Mouse (Mus musculus) intestine, embryonic 15.5 days (tissue): ENCODE measurements at regions not wholly inside any gene's neighbourhood (a gene's known extent, or its start where the extent isn't known, plus 50 kb on each side); places are given as distances from the start of the nearest gene placed in this dataset.

Source experiments
- ATAC-seq: fragments of 200-750 bp; cut with Nextera tagmentation; 2 replicates; pipeline ENCODE4 v1.8.0; 2017; ENCODE audit warnings: moderate TSS enrichment, moderate library complexity
- H3K27ac ChIP-seq: fragments of 300-500 bp; sonication (generic); 2 replicates; pipeline ENCODE4 v1.5.1; 2015; ENCODE audit warnings: mild to moderate bottlenecking, inconsistent platforms
- H3K27me3 ChIP-seq: fragments of 300-500 bp; sonication (generic); replicated peaks from 2 replicates; pipeline ENCODE4 v1.6.1; 2015; ENCODE audit warnings: inconsistent platforms
- H3K36me3 ChIP-seq: fragments of 300-500 bp; sonication (generic); 2 replicates; pipeline ENCODE4 v1.6.1; 2015; ENCODE audit warnings: inconsistent platforms
- H3K4me1 ChIP-seq: fragments of 300-500 bp; sonication (generic); replicated peaks from 2 replicates; pipeline ENCODE4 v1.6.1; 2015; ENCODE audit warnings: inconsistent platforms
- H3K4me2 ChIP-seq: fragments of 300-500 bp; sonication (generic); replicated peaks from 2 replicates; pipeline ENCODE4 v1.6.1; 2015; ENCODE audit warnings: mild to moderate bottlenecking, inconsistent platforms
- H3K4me3 ChIP-seq: fragments of 300-500 bp; sonication (generic); replicated peaks from 2 replicates; pipeline ENCODE4 v1.5.1; 2015; ENCODE audit warnings: inconsistent platforms
- H3K9ac ChIP-seq: fragments of 300-500 bp; sonication (generic); 2 replicates; pipeline ENCODE4 v1.6.1; 2015; ENCODE audit warnings: inconsistent platforms
- H3K9me3 ChIP-seq: fragments of 300-500 bp; sonication (generic); 2 replicates; pipeline ENCODE4 v1.6.1; 2016; ENCODE audit warnings: inconsistent platforms
- WGBS: fragments of 180-500 bp; shearing (Covaris S2); methylation state at CpG from one replicate; pipeline ENCODE4 v1.1.7; 2015; 5-methylcytosine and 5-hydroxymethylcytosine counted together

GRCm38 (mm10) chr13:28730059-28730580, 223.4 kb downstream of the Sox4 start:
- Histone ChIP-seq H3K4me3 (no peak overlapping the region), H3K27me3 (no peaks in the 10 kb centered on the region), H3K9me3 (no peaks in the 10 kb centered on the region), H3K4me1 (no peaks in the 10 kb centered on the region), H3K27ac (no peak overlapping the region), H3K4me2 (no peak overlapping the region), H3K36me3 (no peaks in the 10 kb centered on the region), H3K9ac (no peak overlapping the region)
- ATAC-seq: no peak
- 91% methylated on average over 8 of the region's 8 CpGs for WGBS

DNA sequence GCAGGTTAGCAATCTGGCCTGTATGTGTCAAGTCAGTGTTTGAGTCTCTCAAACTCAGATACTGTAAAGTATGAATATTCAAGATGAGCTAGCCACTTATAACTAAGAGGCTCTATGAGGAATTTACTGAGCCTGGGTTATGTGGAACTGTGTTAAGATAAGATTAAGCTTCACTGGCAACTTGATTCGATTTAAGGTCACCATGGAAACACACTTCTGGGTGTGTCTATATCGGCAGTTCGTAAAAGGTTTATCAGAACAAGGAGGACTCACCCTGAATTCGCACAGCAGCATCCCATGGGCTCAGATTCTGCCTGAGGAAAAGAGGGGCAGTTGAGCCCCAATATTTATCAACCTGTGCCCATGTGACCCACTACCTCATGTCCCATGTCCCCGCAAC, 224.7 kb downstream of the Sox4 start:
- Histone ChIP-seq H3K27ac (no peak overlapping the region), H3K9ac (no peak overlapping the region), H3K4me1 (no peaks in the 10 kb centered on the region), H3K4me3 (no peak overlapping the region), H3K36me3 (no peaks in the 10 kb centered on the region), H3K9me3 (no peaks in the 10 kb centered on the region), H3K4me2 (no peak overlapping the region), H3K27me3 (no peaks in the 10 kb centered on the region)
- WGBS: 61% methylated on average over 5 of the region's 5 CpGs
- ATAC-seq: 0 out of 2 replicates have a peak, but pooled peaks have one; percentile 34

DNA sequence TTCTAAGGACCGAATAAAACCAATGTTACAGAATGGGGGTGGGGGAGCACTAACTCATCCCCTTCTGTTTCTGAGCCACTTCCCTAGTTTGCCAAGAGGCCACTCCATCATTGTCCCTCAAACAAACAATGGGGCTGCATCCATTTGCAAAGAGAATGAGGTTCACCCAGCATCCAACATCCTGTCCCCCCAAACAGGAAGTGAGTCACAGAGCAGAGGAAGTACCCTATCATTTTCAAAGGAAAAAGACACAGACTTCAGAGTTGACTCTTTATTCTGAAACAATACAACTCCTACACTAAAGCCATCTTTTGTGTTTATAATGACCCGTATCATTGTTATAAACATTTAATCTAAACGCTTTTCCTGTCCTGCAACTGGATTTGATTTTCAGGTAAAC, 229.2 kb downstream of the Sox4 start:
- Histone ChIP-seq H3K36me3 (no peaks in the 10 kb centered on the region), H3K27ac (no peak overlapping the region), H3K9me3 (no peaks in the 10 kb centered on the region), H3K4me1 (peaks cover 3% of the 10 kb centered on the region; the same call in 1 of the 2 replicates), H3K9ac (no peak overlapping the region), H3K4me2 (no peak overlapping the region), H3K27me3 (no peaks in the 10 kb centered on the region), H3K4me3 (no peak overlapping the region)
- WGBS: 60% methylated on average over 3 of the region's 3 CpGs
- no peak for ATAC-seq

GRCm38 (mm10) chr13:28722074-28722473, 231.4 kb downstream of the Sox4 start:
- no peaks in the 10 kb centered on the region for H3K36me3 ChIP-seq
- peaks cover 11% of the 10 kb centered on the region for H3K4me1 ChIP-seq
- no peaks in the 10 kb centered on the region for H3K27me3 ChIP-seq
- H3K9me3 ChIP-seq: no peaks in the 10 kb centered on the region
- 81% methylated on average over 2 of the region's 2 CpGs for WGBS
- no peak overlapping the region for H3K4me2 ChIP-seq
- no peak overlapping the region for H3K4me3 ChIP-seq
- no peak overlapping the region for H3K27ac ChIP-seq
- H3K9ac ChIP-seq: no peak overlapping the region
- no peak for ATAC-seq

DNA sequence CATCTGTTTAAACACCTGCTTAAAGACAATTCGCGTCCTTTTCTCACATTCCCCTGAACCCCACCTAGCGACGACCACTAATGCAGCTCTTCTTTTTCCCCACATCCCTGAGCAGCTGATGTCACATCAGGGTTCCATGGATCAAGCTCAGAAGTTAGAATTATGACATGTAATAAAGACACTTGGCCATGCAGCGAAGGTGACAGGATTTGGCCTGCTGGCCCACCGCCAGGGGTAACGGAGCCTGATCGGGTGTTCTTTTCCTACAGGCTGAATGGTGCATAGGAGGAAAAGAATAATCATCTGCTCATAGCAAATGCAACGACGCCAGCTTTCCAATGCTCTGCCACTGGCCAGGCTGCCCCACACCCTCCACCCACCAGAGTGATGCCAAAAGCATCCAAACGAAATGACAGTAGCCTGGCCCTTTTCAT, 231.9 kb downstream of the Sox4 start:
- no peak overlapping the region for H3K4me2 ChIP-seq
- no peak overlapping the region for H3K9ac ChIP-seq
- H3K4me1 ChIP-seq: peaks cover 11% of the 10 kb centered on the region
- H3K27me3 ChIP-seq: no peaks in the 10 kb centered on the region
- no peaks in the 10 kb centered on the region for H3K36me3 ChIP-seq
- no peak overlapping the region for H3K4me3 ChIP-seq
- WGBS: 72% methylated on average over 11 of the region's 11 CpGs
- no peak for ATAC-seq
- H3K9me3 ChIP-seq: no peaks in the 10 kb centered on the region
- no peak overlapping the region for H3K27ac ChIP-seq

GRCm38 (mm10) chr13:28720639-28721239, 232.8 kb downstream of the Sox4 start:
- Histone ChIP-seq H3K36me3 (no peaks in the 10 kb centered on the region), H3K27me3 (no peaks in the 10 kb centered on the region), H3K9me3 (no peaks in the 10 kb centered on the region), H3K27ac (no peak overlapping the region), H3K9ac (no peak overlapping the region), H3K4me3 (no peak overlapping the region), H3K4me1 (peaks cover 11% of the 10 kb centered on the region), H3K4me2 (no peak overlapping the region)
- ATAC-seq: no peak
- 43% methylated on average over 11 of the region's 11 CpGs for WGBS

- Histone ChIP-seq H3K9me3 (no peaks in the 10 kb centered on the region), H3K4me2 (no peak overlapping the region), H3K36me3 (no peaks in the 10 kb centered on the region), H3K9ac (no peak overlapping the region), H3K4me3 (no peak overlapping the region), H3K4me1 (peaks cover 11% of the 10 kb centered on the region), H3K27me3 (no peaks in the 10 kb centered on the region), H3K27ac (no peak overlapping the region)
- 71% methylated on average over 11 of the region's 11 CpGs for WGBS
- no peak for ATAC-seq
Observed at GRCm38 (mm10) chr13:28720169-28720568, 233.3 kb downstream of the Sox4 start.

- Histone ChIP-seq H3K27me3 (no peaks in the 10 kb centered on the region), H3K27ac (peak overlapping the region; percentile 60), H3K4me1 (peaks cover 11% of the 10 kb centered on the region), H3K9me3 (no peaks in the 10 kb centered on the region), H3K9ac (no peak overlapping the region), H3K36me3 (no peaks in the 10 kb centered on the region), H3K4me3 (no peak overlapping the region), H3K4me2 (no peak overlapping the region)
- 44% methylated on average over 5 of the region's 5 CpGs for WGBS
- peak; percentile 37 for ATAC-seq
Observed at GRCm38 (mm10) chr13:28718868-28719265, 234.6 kb downstream of the Sox4 start.

GRCm38 (mm10) chr13:28718169-28718867, 235.2 kb downstream of the Sox4 start:
- Histone ChIP-seq H3K4me1 (peaks cover 11% of the 10 kb centered on the region), H3K27ac (peak overlapping the region; percentile 60), H3K9me3 (no peaks in the 10 kb centered on the region), H3K27me3 (no peaks in the 10 kb centered on the region), H3K9ac (no peak overlapping the region), H3K36me3 (no peaks in the 10 kb centered on the region), H3K4me2 (no peak overlapping the region), H3K4me3 (no peak overlapping the region)
- 24% methylated on average over 11 of the region's 11 CpGs for WGBS
- ATAC-seq: peak; percentile 82

GRCm38 (mm10) chr13:28717404-28717803, 236.1 kb downstream of the Sox4 start:
- no peaks in the 10 kb centered on the region for H3K27me3 ChIP-seq
- no peak overlapping the region for H3K9ac ChIP-seq
- no peak overlapping the region for H3K4me3 ChIP-seq
- H3K9me3 ChIP-seq: no peaks in the 10 kb centered on the region
- no peak overlapping the region for H3K4me2 ChIP-seq
- H3K4me1 ChIP-seq: peaks cover 11% of the 10 kb centered on the region
- ATAC-seq: no peak
- H3K27ac ChIP-seq: no peak overlapping the region
- H3K36me3 ChIP-seq: no peaks in the 10 kb centered on the region
- 86% methylated on average over 4 of the region's 4 CpGs for WGBS

DNA sequence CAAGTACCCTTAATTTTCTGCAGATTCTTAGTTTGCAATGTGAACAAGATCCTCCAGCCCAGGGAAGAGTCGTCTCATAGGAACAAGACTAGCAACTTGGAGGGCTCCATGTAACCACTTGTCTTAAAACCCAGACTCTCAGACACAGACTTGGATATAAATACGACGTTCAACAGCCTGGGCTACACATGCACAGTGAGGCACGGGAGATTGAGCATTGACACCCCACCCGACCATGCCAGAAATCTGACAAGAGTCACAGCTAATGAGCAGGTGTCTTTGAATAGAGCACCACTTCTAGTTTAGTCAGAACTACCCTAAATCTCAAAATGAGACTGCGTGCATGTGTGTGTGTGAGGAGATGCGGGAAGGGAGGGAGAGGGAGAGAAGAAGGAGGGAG, 243.5 kb downstream of the Sox4 start:
- Histone ChIP-seq H3K4me1 (no peaks in the 10 kb centered on the region), H3K27ac (no peak overlapping the region), H3K9ac (no peak overlapping the region), H3K36me3 (no peaks in the 10 kb centered on the region), H3K4me2 (no peak overlapping the region), H3K27me3 (no peaks in the 10 kb centered on the region), H3K4me3 (no peak overlapping the region), H3K9me3 (no peaks in the 10 kb centered on the region)
- ATAC-seq: no peak
- 76% methylated on average over 7 of the region's 7 CpGs for WGBS

DNA sequence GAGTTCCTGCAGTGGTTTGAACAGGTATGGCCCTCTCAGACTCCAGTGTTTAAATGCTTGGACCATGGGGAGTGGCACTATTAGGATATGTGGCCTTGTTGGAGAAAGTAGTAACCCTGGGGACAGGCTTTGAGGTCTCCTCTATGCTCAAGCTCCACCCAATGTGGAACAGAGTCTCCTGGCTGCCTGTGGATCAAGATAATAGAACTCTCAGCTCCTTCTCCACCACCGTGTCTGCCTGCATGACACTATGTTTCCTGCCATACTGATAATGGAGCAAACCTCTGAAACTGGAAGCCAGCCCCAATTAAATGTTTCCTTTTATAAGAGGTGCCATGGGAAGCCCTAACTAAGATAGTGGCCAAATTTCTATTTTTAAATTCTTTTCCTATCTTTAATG, 252.2 kb downstream of the Sox4 start:
- WGBS: 67% methylated on average over 1 of the region's 1 CpGs
- no peaks in the 10 kb centered on the region for H3K27me3 ChIP-seq
- no peak for ATAC-seq
- no peak overlapping the region for H3K27ac ChIP-seq
- H3K4me1 ChIP-seq: no peaks in the 10 kb centered on the region
- H3K4me3 ChIP-seq: no peak overlapping the region
- no peak overlapping the region for H3K9ac ChIP-seq
- H3K4me2 ChIP-seq: no peak overlapping the region
- H3K9me3 ChIP-seq: no peaks in the 10 kb centered on the region
- H3K36me3 ChIP-seq: no peaks in the 10 kb centered on the region

GRCm38 (mm10) chr13:28700081-28700480, 253.4 kb downstream of the Sox4 start:
- no peak for ATAC-seq
- Histone ChIP-seq H3K4me2 (no peak overlapping the region), H3K9ac (no peak overlapping the region), H3K4me1 (no peaks in the 10 kb centered on the region), H3K27me3 (no peaks in the 10 kb centered on the region), H3K9me3 (no peaks in the 10 kb centered on the region), H3K4me3 (no peak overlapping the region), H3K27ac (no peak overlapping the region), H3K36me3 (no peaks in the 10 kb centered on the region)
- whole genome bisulfite sequencing: 60% methylated on average over 3 of the region's 3 CpGs
